Mouse (Mus musculus) small intestine, adult 2 months (tissue): ENCODE results near the gene Slc16a5.

Experiments used
- CTCF ChIP-seq: fragments of 200-500 bp; IDR thresholded peaks from 2 replicates; pipeline ENCODE4 v1.5.1; 2012; ENCODE audit warnings: low read depth, mild to moderate bottlenecking, control low read depth, inconsistent platforms, low read length, moderate library complexity, mixed read lengths; ENCODE audit not compliant: insufficient replicate concordance, insufficient read length; ENCODE audit errors: extremely low read depth
- POLR2A ChIP-seq: fragments of 200-500 bp; IDR thresholded peaks from 2 replicates; pipeline ENCODE4 v1.6.1; 2012; ENCODE audit warnings: low read depth, mild to moderate bottlenecking, control low read depth, inconsistent platforms, low read length, moderate library complexity

GRCm38 (mm10) chr11:115515021-115515420 is 52.7 kb downstream of the Slc16a5 start:
- TF ChIP-seq POLR2A (no peak), CTCF (no peak)
